Mouse (Mus musculus) cortical plate, adult 2 months (tissue): ENCODE measurements around the gene Cbx2.

Source experiments
- CTCF ChIP-seq: fragments of 200-500 bp; IDR thresholded peaks from 2 replicates; pipeline ENCODE4 v1.5.1; 2011; ENCODE audit warnings: mild to moderate bottlenecking, control low read depth, low read length; ENCODE audit not compliant: insufficient read depth; ENCODE audit errors: extremely low read depth
- POLR2A ChIP-seq: fragments of 200-500 bp; IDR thresholded peaks from 2 replicates; pipeline ENCODE4 v1.6.1; 2011; ENCODE audit warnings: mild to moderate bottlenecking, low read length, control low read depth; ENCODE audit not compliant: insufficient read depth; ENCODE audit errors: extremely low read depth

GRCm38 (mm10) chr11:119048133-119048510, 25.4 kb downstream of the Cbx2 start:
- TF ChIP-seq CTCF: no peak
- TF ChIP-seq POLR2A: no peak
